Mouse (Mus musculus): Measurements from ENCODE around the gene Sfmbt2.

- no peak for TF ChIP-seq CTCF (IDR thresholded peaks at IDR 0.05; ENCODE audit: borderline replicate concordance, insufficient read depth, low read length)
- no peak for TF ChIP-seq POLR2A (IDR thresholded peaks at IDR 0.05; ENCODE audit: low read depth, low read length)
Observed at GRCm38 (mm10) chr2:10409422-10409821, 39.1 kb downstream of the Sfmbt2 start.
